Mouse (Mus musculus): ENCODE data around the gene Zdhhc7. TPM values are rescaled to one million over a fixed set of nuclear protein-coding genes. Genes with fewer than 3 reads are reported as not detected.

Zdhhc7 gene
- total and polyA plus RNA-seq, 3 experiments, result 18.3 to 26.3 (median 23.7) TPM

GRCm38 (mm10) chr8:120051006-120051405 is 50.3 kb downstream of the Zdhhc7 start:
- Histone ChIP-seq H3K27ac (ENCODE audit: insufficient read depth, low read depth) (no peak overlapping the region), H3K9me3 (replicated peaks; ENCODE audit: low read length) (no peaks in the 10 kb centered on the region), H3K27me3 (replicated peaks) (peaks cover 83% of the 10 kb centered on the region), H3K79me2 (replicated peaks; ENCODE audit: control insufficient read depth, extremely low read depth, insufficient read depth, poor library complexity, severe bottlenecking) (no peaks in the 10 kb centered on the region), H3K4me1 (ENCODE audit: control insufficient read depth in 1 of 2, insufficient read depth in 2 of 2) (peaks cover 0 to 5% of the 10 kb centered on the region in 2 experiments; a peak in 2 of 4 replicates), H3K4me2 (ENCODE audit: insufficient read depth, low read depth, poor library complexity, severe bottlenecking) (no peak overlapping the region), H3K9ac (ENCODE audit: insufficient read depth, low read depth) (no peak overlapping the region), H3K36me3 (replicated peaks in 1 of 2; ENCODE audit: control insufficient read depth in 1 of 2, insufficient read depth in 1 of 2, low read length in 1 of 2) (no peaks in the 10 kb centered on the region), H3K4me3 (replicated peaks in 1 of 3; ENCODE audit: low read depth in 2 of 3, low read length in 2 of 3, poor library complexity in 1 of 3) (no peak overlapping the region)
- no peak for TF ChIP-seq ETS1 (conservative IDR thresholded peaks at IDR 0.05; ENCODE audit: low read depth, low read length)
- TF ChIP-seq RCOR1 (conservative IDR thresholded peaks at IDR 0.05; ENCODE audit: low read depth, low read length), result no peak
- TF ChIP-seq E2F4 (IDR thresholded peaks at IDR 0.05; ENCODE audit: insufficient replicate concordance, low read depth, low read length), result no peak
- no peak for TF ChIP-seq SIN3A (IDR thresholded peaks at IDR 0.05; ENCODE audit: low read length)
- TF ChIP-seq BHLHE40 (IDR thresholded peaks at IDR 0.05; ENCODE audit: low read depth, low read length), result no peak
- no peak for TF ChIP-seq TBP (conservative IDR thresholded peaks at IDR 0.05; ENCODE audit: low read depth, low read length)
- no peak for TF ChIP-seq UBTF (IDR thresholded peaks at IDR 0.05; ENCODE audit: low read depth, low read length)
- no peak for TF ChIP-seq NRF1 (IDR thresholded peaks at IDR 0.05; ENCODE audit: low read depth, low read length)
- no peak for TF ChIP-seq ZMIZ1 (IDR thresholded peaks at IDR 0.05; ENCODE audit: low read depth, low read length)
- TF ChIP-seq JUN (IDR thresholded peaks at IDR 0.05; ENCODE audit: insufficient read depth, low read depth, low read length), result no peak
- no peak for TF ChIP-seq MAX (IDR thresholded peaks at IDR 0.05; ENCODE audit: low read length)
- no peak for TF ChIP-seq MAFK (IDR thresholded peaks at IDR 0.05; ENCODE audit: insufficient replicate concordance, low read length)
- no peak for TF ChIP-seq MYC (IDR thresholded peaks at IDR 0.05; ENCODE audit: low read depth, low read length)
- dilution Hi-C loops (cut with MboI; ENCODE audit: extremely low pct_ligation_motif_present, extremely low pct_unique_long_range_greater_than_20kb, low sequenced_read_pairs), result no loop called here
- DNase-seq (ENCODE audit: extremely low read depth), result no peak
- in situ Hi-C loops (cut with MboI; ENCODE audit: low pct_ligation_motif_present, low pct_unique_long_range_greater_than_20kb, low sequenced_read_pairs), result no loop called here

- Histone ChIP-seq H3K9ac (ENCODE audit: insufficient read depth, low read depth) (no peak overlapping the region), H3K79me2 (replicated peaks; ENCODE audit: control insufficient read depth, extremely low read depth, insufficient read depth, poor library complexity, severe bottlenecking) (no peaks in the 10 kb centered on the region), H3K9me3 (replicated peaks; ENCODE audit: low read length) (no peaks in the 10 kb centered on the region), H3K27me3 (replicated peaks) (peaks cover 86% of the 10 kb centered on the region), H3K4me3 (replicated peaks in 1 of 3; ENCODE audit: low read depth in 2 of 3, low read length in 2 of 3, poor library complexity in 1 of 3) (no peak overlapping the region), H3K4me1 (ENCODE audit: control insufficient read depth in 1 of 2, insufficient read depth in 2 of 2) (peaks cover 0 to 5% of the 10 kb centered on the region in 2 experiments; a peak in 2 of 4 replicates), H3K27ac (ENCODE audit: insufficient read depth, low read depth) (no peak overlapping the region), H3K4me2 (ENCODE audit: insufficient read depth, low read depth, poor library complexity, severe bottlenecking) (no peak overlapping the region), H3K36me3 (replicated peaks in 1 of 2; ENCODE audit: control insufficient read depth in 1 of 2, insufficient read depth in 1 of 2, low read length in 1 of 2) (no peaks in the 10 kb centered on the region)
- no peak for DNase-seq (ENCODE audit: extremely low read depth)
- dilution Hi-C loops (cut with MboI; ENCODE audit: extremely low pct_ligation_motif_present, extremely low pct_unique_long_range_greater_than_20kb, low sequenced_read_pairs), result no loop called here
- TF ChIP-seq ZKSCAN1 (IDR thresholded peaks at IDR 0.05; ENCODE audit: borderline replicate concordance, low read depth, low read length) (no peak), NRF1 (IDR thresholded peaks at IDR 0.05; ENCODE audit: low read depth, low read length) (no peak), GABPA (IDR thresholded peaks at IDR 0.05; ENCODE audit: insufficient replicate concordance, low read depth, low read length) (no peak), MAFK (IDR thresholded peaks at IDR 0.05; ENCODE audit: insufficient replicate concordance, low read length) (no peak), MYC (IDR thresholded peaks at IDR 0.05; ENCODE audit: low read depth, low read length) (no peak), BHLHE40 (IDR thresholded peaks at IDR 0.05; ENCODE audit: low read depth, low read length) (no peak), RAD21 (IDR thresholded peaks at IDR 0.05; ENCODE audit: low read depth, low read length) (no peak), EP300 (IDR thresholded peaks at IDR 0.05; ENCODE audit: low read length) (no peak), IRF4 (IDR thresholded peaks at IDR 0.05; ENCODE audit: low read depth, low read length) (no peak), HCFC1 (IDR thresholded peaks at IDR 0.05; ENCODE audit: low read depth, low read length) (no peak), JUN (IDR thresholded peaks at IDR 0.05; ENCODE audit: insufficient read depth, low read depth, low read length) (no peak), ZMIZ1 (IDR thresholded peaks at IDR 0.05; ENCODE audit: low read depth, low read length) (no peak), UBTF (IDR thresholded peaks at IDR 0.05; ENCODE audit: low read depth, low read length) (no peak), POLR2AphosphoS2 (IDR thresholded peaks at IDR 0.05; ENCODE audit: low read depth, low read length) (no peak), CHD2 (IDR thresholded peaks at IDR 0.05; ENCODE audit: low read length) (no peak), SMC3 (IDR thresholded peaks at IDR 0.05; ENCODE audit: low read depth, low read length) (no peak), RCOR1 (conservative IDR thresholded peaks at IDR 0.05; ENCODE audit: low read depth, low read length) (no peak), USF2 (conservative IDR thresholded peaks at IDR 0.05; ENCODE audit: low read depth, low read length) (no peak), TBP (conservative IDR thresholded peaks at IDR 0.05; ENCODE audit: low read depth, low read length) (no peak)
- in situ Hi-C loops (cut with MboI; ENCODE audit: low pct_ligation_motif_present, low pct_unique_long_range_greater_than_20kb, low sequenced_read_pairs), result no loop called here
Observed at GRCm38 (mm10) chr8:120050376-120050775, 50.9 kb downstream of the Zdhhc7 start.

All from CH12.LX (cell line).